Mouse (Mus musculus) small intestine, adult 2 months (tissue): Measurements from ENCODE around the gene Vkorc1.

Experiments
- CTCF ChIP-seq: fragments of 200-500 bp; IDR thresholded peaks from 2 replicates; pipeline ENCODE4 v1.5.1; 2012; ENCODE audit warnings: low read depth, mild to moderate bottlenecking, control low read depth, inconsistent platforms, low read length, moderate library complexity, mixed read lengths; ENCODE audit not compliant: insufficient replicate concordance, insufficient read length; ENCODE audit errors: extremely low read depth
- POLR2A ChIP-seq: fragments of 200-500 bp; IDR thresholded peaks from 2 replicates; pipeline ENCODE4 v1.6.1; 2012; ENCODE audit warnings: low read depth, mild to moderate bottlenecking, control low read depth, inconsistent platforms, low read length, moderate library complexity

- TF ChIP-seq CTCF, result peak; percentile 23; the same call in 1 of the 2 replicates
- TF ChIP-seq POLR2A, result no peak
These were observed 33.2 kb upstream of the Vkorc1 start for GRCm38 (mm10) chr7:127928596-127928995.
